Mouse (Mus musculus) heart, embryonic 11.5 days (tissue): ENCODE measurements around the gene Olfr1414. TPM values are rescaled to one million over a fixed set of nuclear protein-coding genes. Genes with fewer than 3 reads are reported as not detected.

ENCODE experiments used
- ATAC-seq: fragments of 200-750 bp; cut with Nextera tagmentation; replicated peaks from 2 replicates; pipeline ENCODE4 v1.8.0; 2017; ENCODE audit warnings: moderate library complexity; ENCODE audit not compliant: insufficient number of reproducible peaks, low FRiP score, low TSS enrichment
- H3K27ac ChIP-seq: fragments of 300-500 bp; sonication (generic); 2 replicates; pipeline ENCODE4 v1.5.1; 2014; ENCODE audit warnings: mild to moderate bottlenecking, low read depth, low read length
- H3K27me3 ChIP-seq: fragments of 300-500 bp; sonication (generic); 2 replicates; pipeline ENCODE4 v1.6.1; 2014; ENCODE audit warnings: mild to moderate bottlenecking, low read length, mixed read lengths; ENCODE audit not compliant: control insufficient read depth, insufficient read depth
- H3K36me3 ChIP-seq: fragments of 300-500 bp; sonication (generic); 2 replicates; pipeline ENCODE4 v1.6.1; 2014; ENCODE audit warnings: mild to moderate bottlenecking, low read length, moderate library complexity, mixed read lengths; ENCODE audit not compliant: control insufficient read depth, insufficient read depth
- H3K4me1 ChIP-seq: fragments of 300-500 bp; sonication (generic); 2 replicates; pipeline ENCODE4 v1.6.1; 2014; ENCODE audit warnings: low read length; ENCODE audit not compliant: control insufficient read depth, insufficient read depth
- H3K4me2 ChIP-seq: fragments of 300-500 bp; sonication (generic); 2 replicates; pipeline ENCODE4 v1.6.1; 2014; ENCODE audit warnings: mild to moderate bottlenecking, moderate library complexity
- H3K4me3 ChIP-seq: fragments of 300-500 bp; sonication (generic); 2 replicates; pipeline ENCODE4 v1.5.1; 2014; ENCODE audit warnings: low read depth, low read length
- H3K9ac ChIP-seq: fragments of 300-500 bp; sonication (generic); 2 replicates; pipeline ENCODE4 v1.6.1; 2014; ENCODE audit warnings: mild to moderate bottlenecking, low read depth, low read length, moderate library complexity
- H3K9me3 ChIP-seq: fragments of 300-500 bp; sonication (generic); replicated peaks from 2 replicates; pipeline ENCODE4 v1.6.1; 2016; ENCODE audit warnings: low read length; ENCODE audit not compliant: control insufficient read depth
- WGBS: fragments of 180-500 bp; shearing (Covaris S2); extraction: QIAGEN DNeasy Blood & Tissue Kit; methylation state at CpG from one replicate; pipeline ENCODE4 v1.1.7; 2014; ENCODE audit not compliant: insufficient replicate concordance; 5-methylcytosine and 5-hydroxymethylcytosine counted together
- polyA plus RNA-seq: library from polyadenylated mRNA; unstranded; fragments of >200 nt; fragmentation: Nextera tagmentation; extraction: Ambion mirVana; gene quantifications from 2 replicates; pipeline ENCODE4 v1.2.1, GENCODE M21; 2014

Olfr1414 gene
- polyA plus RNA-seq, 1 experiment from 2014 or later = not detected

DNA sequence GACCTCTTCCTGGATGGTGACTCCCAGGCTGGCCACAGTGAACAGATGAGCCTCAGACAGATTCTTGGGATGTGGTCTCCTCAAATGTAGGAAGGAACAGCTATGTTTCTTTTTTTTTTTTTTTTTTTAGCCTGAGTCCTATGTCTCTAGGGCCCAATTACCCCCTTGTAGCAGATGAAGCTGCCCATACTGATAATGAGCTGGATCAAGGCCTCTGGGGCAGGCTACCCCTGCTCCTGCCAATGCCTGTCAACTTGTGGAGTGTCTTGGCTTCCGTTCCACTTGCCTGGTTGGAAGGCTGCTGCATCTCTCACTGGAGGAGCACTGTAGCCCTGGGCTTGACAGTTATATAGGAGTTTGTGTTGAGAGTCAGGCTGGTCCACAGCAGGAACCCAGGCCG is 22.5 kb downstream of the Olfr1414 start, which contains the start of gene Olfr1415:
TSS of gene Olfr1415 (minus strand) at position 101 of the 400 bp plus-strand sequence.
- Histone ChIP-seq H3K4me2 (no peak within 1 kb of the TSS), H3K9me3 (no peaks in the 10 kb centered on the region), H3K4me3 (no peak within 1 kb of the TSS), H3K27ac (no peak within 1 kb of the TSS), H3K4me1 (no peaks in the 10 kb centered on the region), H3K27me3 (no peaks in the 10 kb centered on the region), H3K9ac (no peak within 1 kb of the TSS), H3K36me3 (no peaks in the 10 kb centered on the region)
- 75% methylated on average over 2 of the region's 2 CpGs for WGBS
- no peak for ATAC-seq

DNA sequence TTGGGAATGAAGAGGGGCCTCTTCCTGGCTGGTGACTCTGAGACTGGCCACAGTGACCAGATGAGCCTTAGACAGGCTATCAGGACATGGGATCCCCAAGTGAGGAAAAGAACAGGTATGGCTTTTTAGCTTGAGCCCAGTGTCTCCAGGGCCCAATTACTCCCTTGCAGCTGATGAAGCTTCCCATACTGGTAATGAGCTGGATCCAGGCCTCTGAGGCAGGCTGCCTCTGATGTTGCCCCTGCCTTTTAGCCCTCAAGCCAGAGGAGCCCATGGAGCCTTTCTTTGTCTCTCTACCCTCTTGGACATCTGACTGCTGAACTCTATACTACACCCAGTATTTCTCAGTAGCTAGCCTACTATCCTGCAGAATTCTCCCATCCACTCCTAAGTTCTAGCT is 33.4 kb downstream of the Olfr1414 start, which contains the start of gene Olfr1416:
TSS of gene Olfr1416 (minus strand) at position 101 of the 400 bp plus-strand sequence.
- no peak within 1 kb of the TSS for H3K27ac ChIP-seq
- no peaks in the 10 kb centered on the region for H3K27me3 ChIP-seq
- no peak within 1 kb of the TSS for H3K4me2 ChIP-seq
- H3K9me3 ChIP-seq = no peaks in the 10 kb centered on the region
- H3K4me1 ChIP-seq = no peaks in the 10 kb centered on the region
- H3K36me3 ChIP-seq = no peaks in the 10 kb centered on the region
- ATAC-seq = no peak
- H3K9ac ChIP-seq = no peak within 1 kb of the TSS
- no peak within 1 kb of the TSS for H3K4me3 ChIP-seq

GRCm38 (mm10) chr1:92474066-92474578 is 44.3 kb downstream of the Olfr1414 start:
- Histone ChIP-seq H3K4me1 (peaks cover 5% of the 10 kb centered on the region), H3K9me3 (no peaks in the 10 kb centered on the region), H3K9ac (peak overlapping the region; percentile 98), H3K36me3 (peaks cover 7% of the 10 kb centered on the region; the same call in 1 of the 2 replicates), H3K27me3 (no peaks in the 10 kb centered on the region), H3K27ac (no peak overlapping the region), H3K4me2 (peak overlapping the region; percentile 95), H3K4me3 (peak overlapping the region; percentile 98)
- 2% methylated on average over 10 of the region's 10 CpGs for WGBS
- ATAC-seq = peak; percentile 62; the same call in 1 of the 2 replicates

DNA sequence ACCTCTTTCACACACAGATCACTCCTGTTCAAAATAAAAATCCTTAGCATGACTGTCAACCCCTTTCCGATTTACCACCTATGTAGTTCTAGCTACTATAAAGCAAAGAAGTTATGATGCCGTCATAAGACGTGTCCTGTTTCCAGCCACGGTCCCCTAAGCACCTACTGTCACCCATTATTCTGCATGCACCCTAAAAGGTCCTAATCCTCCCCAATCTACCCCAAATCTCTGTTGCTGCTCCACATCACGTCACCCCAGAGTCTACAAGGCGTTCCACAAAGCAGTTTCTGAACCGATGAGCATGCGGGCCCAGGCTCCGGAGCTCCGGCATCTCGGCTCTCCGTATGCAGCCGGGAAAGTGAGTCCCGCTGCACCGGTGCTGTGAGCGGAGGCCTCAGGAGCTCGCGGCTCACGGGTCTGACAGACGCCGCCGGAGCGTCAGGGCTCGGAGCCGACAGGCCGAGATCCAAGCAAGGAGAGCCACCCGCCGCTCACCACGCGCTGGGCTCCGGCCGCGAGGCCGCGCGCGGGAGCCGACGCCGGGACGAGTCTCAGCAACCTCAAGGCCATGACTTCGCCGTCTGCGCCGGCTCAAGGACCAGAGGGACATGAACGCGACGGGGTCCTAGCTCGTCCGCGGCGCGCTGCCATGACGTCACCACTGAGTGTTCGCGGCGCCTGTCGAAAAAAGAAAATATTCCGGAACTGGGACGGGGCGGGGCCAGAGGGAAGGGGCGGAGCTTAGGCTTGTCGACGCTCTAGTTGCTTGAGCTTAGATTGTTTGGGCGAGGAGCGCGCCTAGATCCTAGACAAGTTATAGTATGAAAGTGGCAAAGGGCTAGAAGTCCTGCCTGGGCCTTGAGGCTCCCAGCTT is 45.1 kb downstream of the Olfr1414 start, which contains the start of gene Ndufa10:
TSS of gene Ndufa10 (minus strand) at position 696 of the 877 bp plus-strand sequence.
- ATAC-seq = peak; percentile 88
- Histone ChIP-seq H3K4me1 (peaks cover 5% of the 10 kb centered on the region), H3K9ac (peak within 1 kb of the TSS; percentile 98), H3K36me3 (peaks cover 7% of the 10 kb centered on the region; the same call in 1 of the 2 replicates), H3K4me3 (peak within 1 kb of the TSS; percentile 98), H3K27ac (peak within 1 kb of the TSS; percentile 71), H3K27me3 (no peaks in the 10 kb centered on the region), H3K9me3 (no peaks in the 10 kb centered on the region), H3K4me2 (peak within 1 kb of the TSS; percentile 95)
- under 1% methylated on average over 54 of the region's 67 CpGs for WGBS

- Histone ChIP-seq H3K9me3 (no peaks in the 10 kb centered on the region), H3K4me1 (no peaks in the 10 kb centered on the region), H3K36me3 (peaks cover 21% of the 10 kb centered on the region), H3K27ac (no peak overlapping the region), H3K9ac (no peak overlapping the region), H3K27me3 (no peaks in the 10 kb centered on the region), H3K4me3 (no peak overlapping the region), H3K4me2 (no peak overlapping the region)
- ATAC-seq = no peak
- WGBS = 88% methylated on average over 4 of the region's 4 CpGs
Observed at GRCm38 (mm10) chr1:92468891-92469290, 49.6 kb downstream of the Olfr1414 start.

GRCm38 (mm10) chr1:92458416-92458815 is 60.0 kb downstream of the Olfr1414 start:
- H3K9me3 ChIP-seq = no peaks in the 10 kb centered on the region
- H3K27ac ChIP-seq = no peak overlapping the region
- H3K27me3 ChIP-seq = no peaks in the 10 kb centered on the region
- ATAC-seq = no peak
- H3K4me2 ChIP-seq = no peak overlapping the region
- no peak overlapping the region for H3K4me3 ChIP-seq
- H3K36me3 ChIP-seq = peaks cover 36% of the 10 kb centered on the region
- WGBS = 92% methylated on average over 6 of the region's 6 CpGs
- no peak overlapping the region for H3K9ac ChIP-seq
- no peaks in the 10 kb centered on the region for H3K4me1 ChIP-seq

GRCm38 (mm10) chr1:92457758-92458157 is 60.7 kb downstream of the Olfr1414 start:
- Histone ChIP-seq H3K4me1 (no peaks in the 10 kb centered on the region), H3K4me3 (no peak overlapping the region), H3K27ac (no peak overlapping the region), H3K27me3 (no peaks in the 10 kb centered on the region), H3K9me3 (no peaks in the 10 kb centered on the region), H3K36me3 (peaks cover 36% of the 10 kb centered on the region), H3K9ac (no peak overlapping the region), H3K4me2 (no peak overlapping the region)
- no peak for ATAC-seq
